Mouse (Mus musculus): ENCODE results near the gene Xlr3a. TPM values are rescaled to one million over a fixed set of nuclear protein-coding genes. Genes with fewer than 3 reads are reported as not detected.

Xlr3a gene
- total RNA-seq, 2 experiments from 2014 or later = 0.98 to 1.8 TPM

Other genes with a start within 250 kb of the Xlr3a start
- 10 to 100 TPM; 31.9 to 38.5 TPM for gene Cetn2, start 178.7 kb downstream of the Xlr3a start, total RNA-seq (2021)
- gene Nsdhl, start 178.5 kb downstream of the Xlr3a start, total RNA-seq (2021) = 10 to 100 TPM in 1 of 2 experiments, 1 to 10 TPM in 1; 9.8 to 10.3 TPM
- gene Zfp185, start 109.8 kb downstream of the Xlr3a start, total RNA-seq (2021) = 1 to 10 TPM; 2.3 to 3.3 TPM
- under 1 TPM in 1 of 2 experiments, not detected in 1; 0.15 TPM for gene Pnma5, start 60.0 kb downstream of the Xlr3a start, total RNA-seq (2021)
- gene Pnma3, start 32.3 kb downstream of the Xlr3a start, total RNA-seq (2021) = not detected
- gene Xlr4a, start 14.6 kb downstream of the Xlr3a start, total RNA-seq (2021) = 1 to 10 TPM in 1 of 2 experiments, not detected in 1; 1.2 TPM
- not detected for gene Gm14685, start 20.0 kb upstream of the Xlr3a start, total RNA-seq (2021)
- not detected for gene Xlr5b, start 51.7 kb upstream of the Xlr3a start, total RNA-seq (2021)
- gene DXBay18, start 52.4 kb upstream of the Xlr3a start, total RNA-seq (2021) = not detected
- gene Spin2d, start 79.9 kb upstream of the Xlr3a start, total RNA-seq (2021) = not detected
- 1 to 10 TPM; 2.8 to 3.3 TPM for gene Xlr3b, start 95.1 kb upstream of the Xlr3a start, total RNA-seq (2021)
- gene Xlr4b, start 117.2 kb upstream of the Xlr3a start, total RNA-seq (2021) = 1 to 10 TPM in 1 of 2 experiments, under 1 TPM in 1; 0.77 to 1.2 TPM
- gene F8a, start 131.2 kb upstream of the Xlr3a start, total RNA-seq (2021) = 1 to 10 TPM; 5.8 to 7.3 TPM
- gene Xlr4c, start 146.0 kb upstream of the Xlr3a start, total RNA-seq (2021) = not detected
- not detected for gene Xlr3c, start 168.3 kb upstream of the Xlr3a start, total RNA-seq (2021)
- gene Xlr5a, start 195.9 kb upstream of the Xlr3a start, total RNA-seq (2021) = not detected
- gene Xlr5c, start 195.9 kb upstream of the Xlr3a start, total RNA-seq (2021) = not detected
- gene Gm45015, start 239.7 kb upstream of the Xlr3a start, total RNA-seq (2021) = not detected
- gene Zfp275, start 245.5 kb upstream of the Xlr3a start, total RNA-seq (2021) = 1 to 10 TPM; 6.7 to 8.1 TPM